Mouse (Mus musculus): ENCODE results near the gene Slc26a6. TPM values are rescaled to one million over a fixed set of nuclear protein-coding genes. Genes with fewer than 3 reads are reported as not detected.

The Slc26a6 gene
- polyA plus RNA-seq, 1 experiment from 2014 or later: 12.6 TPM

GRCm38 (mm10) chr9:108824755-108825413, 28.2 kb upstream of the Slc26a6 start:
- Histone ChIP-seq H3K36me3 (peaks cover 24% of the 10 kb centered on the region), H3K9me3 (no peaks in the 10 kb centered on the region), H3K4me1 (replicated peaks) (peaks cover 46% of the 10 kb centered on the region), H3K27me3 (ENCODE audit: insufficient read depth, poor library complexity, severe bottlenecking) (peaks cover 71% of the 10 kb centered on the region), H3K4me3 (peak overlapping the region; percentile 75), H3K27ac (peak overlapping the region; percentile 88)
- DNase-seq (ENCODE audit: low spot score): peak; percentile 84
- WGBS: under 1% methylated on average over 31 of the region's 31 CpGs

- under 1% methylated on average over 70 of the region's 70 CpGs for WGBS
These were observed 27.0 kb upstream of the Slc26a6 start, which contains the start of gene Celsr3 for GRCm38 (mm10) chr9:108825820-108826699. Celsr3 (plus strand) TSS chr9:108826320.

GRCm38 (mm10) chr9:108826700-108827340, 26.3 kb upstream of the Slc26a6 start:
- H3K27ac ChIP-seq: peak overlapping the region; percentile 88
- peak overlapping the region; percentile 75 for H3K4me3 ChIP-seq
- H3K36me3 ChIP-seq: peaks cover 26% of the 10 kb centered on the region
- peaks cover 52% of the 10 kb centered on the region for H3K4me1 ChIP-seq (replicated peaks)
- H3K9me3 ChIP-seq: no peaks in the 10 kb centered on the region
- peak; percentile 84 for DNase-seq (ENCODE audit: low spot score)
- H3K27me3 ChIP-seq (ENCODE audit: insufficient read depth, poor library complexity, severe bottlenecking): peaks cover 90% of the 10 kb centered on the region
- WGBS: 2% methylated on average over 39 of the region's 39 CpGs

More at GRCm38 (mm10) chr9:108825820-108826699, 27.0 kb upstream of the Slc26a6 start, which contains the start of gene Celsr3:
- no peaks in the 10 kb centered on the region for H3K9me3 ChIP-seq
- H3K4me3 ChIP-seq: peak within 1 kb of the TSS; percentile 75
- H3K27ac ChIP-seq: peak within 1 kb of the TSS; percentile 88
- peaks cover 24% of the 10 kb centered on the region for H3K36me3 ChIP-seq
- peaks cover 46% of the 10 kb centered on the region for H3K4me1 ChIP-seq (replicated peaks)
- peaks cover 83% of the 10 kb centered on the region for H3K27me3 ChIP-seq (ENCODE audit: insufficient read depth, poor library complexity, severe bottlenecking)
- DNase-seq (ENCODE audit: low spot score): peak; percentile 91

GRCm38 (mm10) chr9:108827454-108827853, 25.6 kb upstream of the Slc26a6 start:
- peaks cover 97% of the 10 kb centered on the region for H3K27me3 ChIP-seq (ENCODE audit: insufficient read depth, poor library complexity, severe bottlenecking)
- H3K4me3 ChIP-seq: peak overlapping the region; percentile 75
- no peak overlapping the region for H3K27ac ChIP-seq
- H3K9me3 ChIP-seq: no peaks in the 10 kb centered on the region
- H3K36me3 ChIP-seq: peaks cover 32% of the 10 kb centered on the region
- peaks cover 59% of the 10 kb centered on the region for H3K4me1 ChIP-seq (replicated peaks)
- 12% methylated on average over 34 of the region's 34 CpGs for WGBS
- DNase-seq (ENCODE audit: low spot score): no peak

- peaks cover 99% of the 10 kb centered on the region for H3K27me3 ChIP-seq (ENCODE audit: insufficient read depth, poor library complexity, severe bottlenecking)
- WGBS: 63% methylated on average over 18 of the region's 18 CpGs
- H3K36me3 ChIP-seq: peaks cover 36% of the 10 kb centered on the region
- H3K9me3 ChIP-seq: no peaks in the 10 kb centered on the region
- peaks cover 63% of the 10 kb centered on the region for H3K4me1 ChIP-seq (replicated peaks)
- H3K4me3 ChIP-seq: peak overlapping the region; percentile 75
- DNase-seq (ENCODE audit: low spot score): no peak
- H3K27ac ChIP-seq: no peak overlapping the region
These were observed 25.2 kb upstream of the Slc26a6 start for GRCm38 (mm10) chr9:108827906-108828305.

- Histone ChIP-seq H3K27me3 (ENCODE audit: insufficient read depth, poor library complexity, severe bottlenecking) (peaks cover 77% of the 10 kb centered on the region), H3K4me1 (replicated peaks) (peaks cover 35% of the 10 kb centered on the region), H3K27ac (no peak overlapping the region), H3K9me3 (no peaks in the 10 kb centered on the region), H3K4me3 (peak overlapping the region; percentile 63), H3K36me3 (peaks cover 74% of the 10 kb centered on the region)
- peak; percentile 15 for DNase-seq (ENCODE audit: low spot score)
- 9% methylated on average over 23 of the region's 23 CpGs for WGBS
These were observed 21.4 kb upstream of the Slc26a6 start for GRCm38 (mm10) chr9:108831637-108832036.

GRCm38 (mm10) chr9:108832390-108833108, 20.5 kb upstream of the Slc26a6 start:
- Histone ChIP-seq H3K27me3 (ENCODE audit: insufficient read depth, poor library complexity, severe bottlenecking) (peaks cover 69% of the 10 kb centered on the region), H3K4me1 (replicated peaks) (peaks cover 26% of the 10 kb centered on the region), H3K9me3 (no peaks in the 10 kb centered on the region), H3K4me3 (peak overlapping the region; percentile 63), H3K27ac (no peak overlapping the region), H3K36me3 (peaks cover 82% of the 10 kb centered on the region)
- peak; percentile 91 for DNase-seq (ENCODE audit: low spot score)
- 8% methylated on average over 46 of the region's 46 CpGs for WGBS

GRCm38 (mm10) chr9:108842989-108843388, 10.1 kb upstream of the Slc26a6 start:
- peaks cover 21% of the 10 kb centered on the region for H3K4me1 ChIP-seq (replicated peaks)
- WGBS: 18% methylated on average over 14 of the region's 14 CpGs
- H3K4me3 ChIP-seq: peak overlapping the region; percentile 30; the same call in 1 of the 2 replicates
- H3K36me3 ChIP-seq: peaks cover 100% of the 10 kb centered on the region
- H3K9me3 ChIP-seq: no peaks in the 10 kb centered on the region
- DNase-seq (ENCODE audit: low spot score): no peak
- H3K27ac ChIP-seq: no peak overlapping the region; the same call in 1 of the 2 replicates
- peaks cover 32% of the 10 kb centered on the region for H3K27me3 ChIP-seq (ENCODE audit: insufficient read depth, poor library complexity, severe bottlenecking)

GRCm38 (mm10) chr9:108845390-108845789, 7.7 kb upstream of the Slc26a6 start:
- Histone ChIP-seq H3K36me3 (peaks cover 98% of the 10 kb centered on the region), H3K4me1 (replicated peaks) (peaks cover 21% of the 10 kb centered on the region), H3K27ac (no peak overlapping the region), H3K9me3 (no peaks in the 10 kb centered on the region), H3K27me3 (ENCODE audit: insufficient read depth, poor library complexity, severe bottlenecking) (peaks cover 32% of the 10 kb centered on the region), H3K4me3 (no peak overlapping the region)
- no peak for DNase-seq (ENCODE audit: low spot score)
- 63% methylated on average over 5 of the region's 5 CpGs for WGBS

GRCm38 (mm10) chr9:108847374-108847773, 5.7 kb upstream of the Slc26a6 start:
- Histone ChIP-seq H3K9me3 (no peaks in the 10 kb centered on the region), H3K36me3 (peaks cover 82% of the 10 kb centered on the region), H3K4me1 (replicated peaks) (peaks cover 27% of the 10 kb centered on the region), H3K4me3 (no peak overlapping the region), H3K27me3 (ENCODE audit: insufficient read depth, poor library complexity, severe bottlenecking) (peaks cover 18% of the 10 kb centered on the region), H3K27ac (no peak overlapping the region)
- DNase-seq (ENCODE audit: low spot score): no peak
- 87% methylated on average over 4 of the region's 4 CpGs for WGBS

GRCm38 (mm10) chr9:108848419-108848818, 4.7 kb upstream of the Slc26a6 start:
- H3K4me3 ChIP-seq: no peak overlapping the region
- H3K9me3 ChIP-seq: no peaks in the 10 kb centered on the region
- H3K27me3 ChIP-seq (ENCODE audit: insufficient read depth, poor library complexity, severe bottlenecking): peaks cover 8% of the 10 kb centered on the region; the same call in 1 of the 2 replicates
- DNase-seq (ENCODE audit: low spot score): no peak
- peaks cover 23% of the 10 kb centered on the region for H3K4me1 ChIP-seq (replicated peaks)
- peaks cover 72% of the 10 kb centered on the region for H3K36me3 ChIP-seq
- WGBS: 75% methylated on average over 17 of the region's 17 CpGs
- H3K27ac ChIP-seq: no peak overlapping the region

Measured in hindbrain, embryonic 10.5 days (tissue).